Mouse (Mus musculus) brain, embryonic 14.5 days (tissue): ENCODE data around the gene Plekhm1.

Source experiments
- CTCF ChIP-seq: fragments of 200-500 bp; IDR thresholded peaks from 2 replicates; pipeline ENCODE4 v1.5.1; 2012; ENCODE audit warnings: inconsistent platforms, mild to moderate bottlenecking, moderate library complexity, borderline replicate concordance; ENCODE audit not compliant: insufficient read depth, insufficient read length; ENCODE audit errors: extremely low read depth
- POLR2A ChIP-seq: fragments of 200-500 bp; IDR thresholded peaks from 2 replicates; pipeline ENCODE4 v1.6.1; 2012; ENCODE audit warnings: mild to moderate bottlenecking, inconsistent platforms, borderline replicate concordance; ENCODE audit not compliant: poor library complexity, insufficient read depth, insufficient read length, severe bottlenecking; ENCODE audit errors: extremely low read depth

- TF ChIP-seq CTCF (peak; percentile 92), POLR2A (no peak)
Measured at GRCm38 (mm10) chr11:103359122-103359521, 53.4 kb downstream of the Plekhm1 start.
